ENCODE assay signal across 10 mouse cellular contexts in the genomic region with DNA sequence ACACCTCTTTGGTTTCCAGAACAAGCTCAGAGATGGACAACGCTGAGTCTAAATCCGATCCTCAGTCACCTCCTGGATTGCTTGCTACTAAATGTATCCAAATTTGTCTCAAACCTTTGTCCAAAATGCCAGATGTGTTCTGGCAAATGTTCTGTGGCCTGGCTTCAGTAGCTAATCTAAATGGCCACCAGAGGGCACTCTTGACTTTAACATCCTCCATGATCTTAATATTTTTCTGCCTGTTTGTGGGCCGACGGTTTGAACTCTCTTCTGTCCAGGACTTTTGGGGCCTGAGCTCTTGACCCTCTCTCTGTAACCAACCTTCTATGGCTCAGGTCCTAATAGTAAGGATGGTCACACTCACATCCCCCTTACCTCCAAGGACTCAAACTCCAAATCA. TPM values are rescaled to one million over a fixed set of nuclear protein-coding genes. Genes with fewer than 3 reads are reported as not detected.
DNase-seq lines count a peak whose midpoint lies in the region; ATAC-seq and TF ChIP-seq lines count a peak whose summit lies in the region.
"Had no signal": no experiment of that assay in that cellular context is flagged by ENCODE, and none has a peak within 500 bp of the region (broad histone marks: within the 10 kb centered on the region; RNA-seq: fewer than 3 reads in every experiment).

No protein-coding gene starts in this region.

- H3K27me3 ChIP-seq in intestine, postnatal 0 days (replicated peaks; ENCODE audit: control insufficient read depth, insufficient read depth, low read length) = 0 out of 2 replicates have a peak, but pooled peaks cover 3% of the 10 kb centered on the region
- no peaks in the 10 kb centered on the region for H3K27me3 ChIP-seq in intestine, embryonic 16.5 days (replicated peaks; ENCODE audit: control insufficient read depth, insufficient read depth, low read length)

- no peaks in the 10 kb centered on the region for H3K4me1 ChIP-seq in intestine, postnatal 0 days (replicated peaks; ENCODE audit: control insufficient read depth, insufficient read depth, low read length)
- H3K4me1 ChIP-seq in intestine, embryonic 16.5 days (ENCODE audit: control insufficient read depth, insufficient read depth, low read length) = peaks cover 2% of the 10 kb centered on the region; the same call in 1 of the 2 replicates
- H3K4me1 ChIP-seq: embryonic facial prominence, embryonic 15.5 days had no signal

- no peak overlapping the region for H3K9ac ChIP-seq in intestine, postnatal 0 days (ENCODE audit: low read depth, low read length)
- no peak overlapping the region for H3K9ac ChIP-seq in intestine, embryonic 16.5 days (ENCODE audit: low read depth, low read length)
- H3K9ac ChIP-seq: embryonic facial prominence, embryonic 15.5 days had no signal

- peak; percentile 72 to 77 for DNase-seq in B cell, adult 2 months
- peak; percentile 86 for DNase-seq in NIH3T3 (ENCODE audit: low read depth)
- peak; percentile 16 to 41 for DNase-seq in cerebellum, postnatal 36 days
- peak; percentile 73 for DNase-seq in kidney, adult 9 months
- DNase-seq in natural killer cell, adult 2 months (ENCODE audit: low spot score in 2 of 2) = peak; percentile 29 to 47
- no peak for DNase-seq in frontal cortex, postnatal 10 days (ENCODE audit: low spot score in 2 of 2)

- WGBS in intestine, postnatal 0 days = 25% methylated on average over 4 of the region's 4 CpGs
- 18% methylated on average over 4 of the region's 4 CpGs for WGBS in intestine, embryonic 16.5 days

- no peaks in the 10 kb centered on the region for H3K36me3 ChIP-seq in intestine, postnatal 0 days (ENCODE audit: control insufficient read depth, insufficient read depth)
- H3K36me3 ChIP-seq in intestine, embryonic 16.5 days (ENCODE audit: control insufficient read depth, insufficient read depth, low read length) = no peaks in the 10 kb centered on the region
- H3K36me3 ChIP-seq: embryonic facial prominence, embryonic 15.5 days had no signal

- no peak for ATAC-seq in intestine, postnatal 0 days
- no peak; the same call in 1 of the 2 replicates for ATAC-seq in intestine, embryonic 16.5 days

- no peak overlapping the region for H3K4me3 ChIP-seq in intestine, postnatal 0 days (ENCODE audit: low read depth, low read length)
- H3K4me3 ChIP-seq in intestine, embryonic 16.5 days (ENCODE audit: low read length) = no peak overlapping the region
- H3K4me3 ChIP-seq: embryonic facial prominence, embryonic 15.5 days had no signal

- no peak overlapping the region for H3K27ac ChIP-seq in intestine, postnatal 0 days (ENCODE audit: low read depth, low read length)
- H3K27ac ChIP-seq in intestine, embryonic 16.5 days (ENCODE audit: low read length) = no peak overlapping the region
- H3K27ac ChIP-seq: embryonic facial prominence, embryonic 15.5 days; macrophage had no signal

- no peak overlapping the region for H3K4me2 ChIP-seq in intestine, postnatal 0 days (replicated peaks; ENCODE audit: low read depth)
- no peak overlapping the region for H3K4me2 ChIP-seq in intestine, embryonic 16.5 days (ENCODE audit: low read depth, low read length)
- H3K4me2 ChIP-seq: embryonic facial prominence, embryonic 15.5 days had no signal

- no peaks in the 10 kb centered on the region for H3K9me3 ChIP-seq in intestine, postnatal 0 days (ENCODE audit: control insufficient read depth)
- H3K9me3 ChIP-seq in intestine, embryonic 16.5 days (ENCODE audit: control insufficient read depth, low read length) = no peaks in the 10 kb centered on the region
- H3K9me3 ChIP-seq: embryonic facial prominence, embryonic 15.5 days had no signal

- peak; percentile 84 for TF ChIP-seq CTCF in intestine, postnatal 0 days (IDR thresholded peaks at IDR 0.05; ENCODE audit: low read depth)

RNA-seq across cellular contexts. Expression of a gene that starts 10.4 kb away (rescaled TPM):
- 0.04 and 0.16 TPM in 2 replicates for polyA plus RNA-seq in intestine, postnatal 0 days (2015; fragmentation: Nextera tagmentation; extraction: Ambion mirVana)
- polyA plus RNA-seq in intestine, embryonic 16.5 days (2015; fragmentation: Nextera tagmentation; extraction: Ambion mirVana) = not detected in 2 replicates
- polyA plus RNA-seq: embryonic facial prominence, embryonic 15.5 days; macrophage had no signal

Comparison
In these comparisons a context has a peak if more than half of its experiments do, and no peak if none do; other contexts are left out.
1. DNase-seq: peak in B cell, adult 2 months (2 of 2), NIH3T3 (single experiment), cerebellum, postnatal 36 days (2 of 2), kidney, adult 9 months (single experiment) and natural killer cell, adult 2 months (2 of 2); none in frontal cortex, postnatal 10 days (0 of 2).